Mouse (Mus musculus) ES-Bruce4 (cell line): Measurements from ENCODE around the gene Slc9a8.

Experiments used
- CTCF ChIP-seq: IDR thresholded peaks from one replicate; pipeline ENCODE4 v1.8.1; 2011; ENCODE audit warnings: low read depth, low read length
- EP300 ChIP-seq: IDR thresholded peaks from 2 replicates; pipeline ENCODE4 v1.6.1; 2011; ENCODE audit warnings: low read depth, low read length; ENCODE audit not compliant: insufficient read depth

GRCm38 (mm10) chr2:167420811-167421241 lies 686 bp upstream of the Slc9a8 start:
- TF ChIP-seq EP300 (no peak), CTCF (no peak)
